Mouse (Mus musculus): ENCODE measurements at regions not wholly inside any gene's neighbourhood (a gene's known extent, or its start where the extent isn't known, plus 50 kb on each side); places are given as distances from the start of the nearest gene placed in this dataset.

DNA sequence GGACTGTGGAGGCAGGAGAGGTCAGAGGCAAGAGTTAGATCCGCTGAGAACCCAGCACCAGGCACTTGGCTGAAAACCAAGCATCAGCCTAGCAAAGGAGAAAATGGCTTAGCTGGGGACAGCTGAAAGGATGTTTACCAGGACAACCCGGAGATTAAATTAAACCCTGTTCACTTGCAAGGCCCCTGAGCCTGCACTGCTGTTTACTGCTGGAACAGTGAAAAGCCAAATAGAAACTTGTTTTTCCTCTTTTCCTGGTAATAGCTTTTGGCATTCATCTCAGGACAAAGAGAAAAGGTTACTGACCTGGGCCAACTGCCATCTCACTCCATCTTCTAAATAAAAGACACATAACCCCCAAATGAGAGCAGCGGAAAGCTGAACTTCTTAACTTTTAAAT lies 531.3 kb downstream of the Insc start:
- TF ChIP-seq CTCF (IDR thresholded peaks at IDR 0.05; ENCODE audit: borderline replicate concordance, control insufficient read depth, extremely low read depth, insufficient read depth, low read length, poor library complexity) = no peak
- TF ChIP-seq POLR2A (IDR thresholded peaks at IDR 0.05; ENCODE audit: control insufficient read depth, extremely low read depth, insufficient read depth, low read length, poor library complexity) = no peak
